Mouse (Mus musculus): Measurements from ENCODE around the gene Mpst. TPM values are rescaled to one million over a fixed set of nuclear protein-coding genes. Genes with fewer than 3 reads are reported as not detected.

Gene Mpst
- total RNA-seq, 2 experiments from 2014 or later = 49.4 to 49.8 TPM

DNA sequence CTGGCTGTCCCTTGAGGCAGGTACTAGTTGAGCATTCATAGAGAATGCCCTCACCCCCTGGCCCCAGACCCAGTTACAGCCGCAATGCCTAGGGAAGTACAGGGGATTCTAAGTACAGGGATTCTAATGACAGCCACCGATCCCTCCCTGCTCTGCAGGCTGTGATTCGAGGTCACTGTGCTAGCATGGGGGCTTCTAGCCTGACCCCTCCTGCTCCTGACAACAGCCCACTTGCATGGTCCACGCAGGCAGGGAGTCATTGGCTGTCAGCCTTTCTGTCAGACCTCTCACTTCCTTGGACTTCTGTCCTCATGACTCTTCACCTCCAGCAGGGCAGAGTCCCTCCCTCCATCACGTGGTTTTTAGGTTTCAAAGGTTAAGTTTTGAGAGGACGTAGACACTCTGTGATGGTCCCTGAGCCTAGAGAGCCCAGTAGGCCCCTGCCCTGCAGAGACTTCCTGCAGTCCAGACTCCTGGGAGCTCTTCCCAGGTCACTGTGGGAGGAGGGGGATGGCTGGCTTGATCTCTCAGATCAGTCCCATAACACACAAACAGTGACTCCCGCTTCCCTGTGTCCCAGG is 25.4 kb downstream of the Mpst start:
- intact Hi-C loops (cut with DNase I; ENCODE audit: low total_unique reads) = no loop called here
- DNase-seq = no peak

DNA sequence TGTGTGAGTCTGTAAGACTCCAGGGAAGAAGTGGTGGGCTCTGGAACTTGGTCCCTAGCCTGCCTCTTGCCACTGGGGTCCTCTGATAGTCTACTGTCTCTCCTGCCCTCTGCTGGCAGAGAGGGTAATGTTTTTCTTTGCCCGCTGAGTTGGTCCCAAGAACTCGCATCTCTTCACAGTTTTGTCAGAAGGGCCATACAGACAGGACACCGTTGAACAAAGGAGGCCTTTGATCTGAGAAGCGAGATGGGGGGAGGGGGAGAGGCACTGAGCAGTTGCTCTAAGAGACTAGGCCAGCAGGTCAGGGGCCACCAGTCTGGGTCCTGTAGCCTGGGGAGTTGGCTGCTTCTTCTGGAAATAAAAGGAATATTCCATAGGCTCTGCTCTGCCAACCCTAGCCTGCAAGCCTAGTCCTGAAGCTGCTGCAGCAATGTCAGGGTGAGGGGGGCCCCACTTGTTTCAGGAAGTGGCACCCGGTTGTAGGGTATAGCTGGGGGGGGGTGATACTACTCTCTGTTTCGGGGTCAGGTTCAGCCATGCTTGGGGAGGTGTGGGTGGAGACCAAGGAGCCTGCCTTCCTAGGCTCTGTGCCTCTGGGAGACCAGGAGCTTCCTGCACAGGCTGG is 28.8 kb downstream of the Mpst start:
- intact Hi-C loops (cut with DNase I; ENCODE audit: low total_unique reads) = no loop called here

DNA sequence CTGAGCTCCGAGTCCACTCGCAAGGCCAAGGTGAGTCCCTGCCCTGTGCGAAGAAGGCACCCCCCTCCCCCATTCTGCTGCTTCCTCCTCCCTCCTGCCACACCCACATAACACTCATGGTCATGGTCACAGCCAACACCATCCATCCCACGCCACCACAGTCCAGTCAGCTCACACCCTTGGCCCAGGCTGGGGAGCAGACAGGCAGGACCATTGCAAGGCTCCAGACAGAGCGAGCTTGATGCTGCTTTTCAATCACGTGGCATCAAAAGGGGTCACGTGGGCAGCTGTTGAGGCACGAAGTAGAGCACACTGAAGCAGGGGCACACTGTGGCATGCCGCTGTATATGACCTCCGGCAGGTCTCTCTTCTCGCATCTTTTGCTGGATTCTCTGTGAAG is 29.5 kb downstream of the Mpst start:
- intact Hi-C loops (cut with DNase I; ENCODE audit: low total_unique reads) = no loop called here
- no peak for DNase-seq

More for the DNA sequence above, 28.8 kb downstream of the Mpst start:
- no peak for DNase-seq

DNA sequence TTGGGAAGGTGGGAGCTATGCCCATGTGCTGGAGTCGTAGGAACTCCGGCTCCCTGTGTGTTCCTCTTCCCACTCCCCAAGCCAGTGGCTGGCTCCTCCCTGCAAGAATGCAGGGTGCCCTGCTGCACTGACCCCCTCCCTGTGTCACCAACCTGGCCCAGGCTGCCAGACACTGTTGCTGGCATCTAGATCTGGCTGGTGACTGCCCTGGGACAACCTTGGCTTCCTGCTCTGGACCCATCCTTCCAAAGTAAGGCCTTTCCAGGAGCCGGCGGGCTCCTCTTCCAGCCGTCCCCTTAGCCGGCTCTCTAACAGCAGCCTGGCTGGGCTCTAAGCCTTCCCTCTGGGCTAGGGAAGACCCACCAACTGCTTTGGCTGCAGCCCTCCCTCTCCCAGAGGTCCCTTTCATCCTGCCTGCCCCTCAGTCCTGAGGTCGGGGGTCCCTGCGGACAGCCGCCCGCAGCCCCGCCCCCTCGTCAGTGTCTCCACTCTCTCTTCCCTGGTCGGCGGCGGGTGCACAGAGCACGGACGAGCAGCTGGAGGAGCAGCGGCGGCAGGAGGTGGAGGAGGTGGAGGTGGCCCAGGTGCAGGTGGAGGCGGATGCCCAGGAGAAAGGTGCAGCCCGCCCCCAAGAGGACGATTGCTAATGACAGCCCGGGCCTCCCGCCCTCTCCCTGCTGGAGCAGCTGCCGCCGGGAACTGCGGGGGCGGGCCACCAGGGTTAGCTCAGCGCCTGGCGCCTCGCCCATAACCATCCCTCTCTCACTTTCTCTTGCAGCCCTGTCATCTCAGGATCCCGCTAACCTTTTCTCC is 30.4 kb downstream of the Mpst start:
- intact Hi-C loops (cut with DNase I; ENCODE audit: low total_unique reads) = no loop called here
- DNase-seq = peak; percentile 93

DNA sequence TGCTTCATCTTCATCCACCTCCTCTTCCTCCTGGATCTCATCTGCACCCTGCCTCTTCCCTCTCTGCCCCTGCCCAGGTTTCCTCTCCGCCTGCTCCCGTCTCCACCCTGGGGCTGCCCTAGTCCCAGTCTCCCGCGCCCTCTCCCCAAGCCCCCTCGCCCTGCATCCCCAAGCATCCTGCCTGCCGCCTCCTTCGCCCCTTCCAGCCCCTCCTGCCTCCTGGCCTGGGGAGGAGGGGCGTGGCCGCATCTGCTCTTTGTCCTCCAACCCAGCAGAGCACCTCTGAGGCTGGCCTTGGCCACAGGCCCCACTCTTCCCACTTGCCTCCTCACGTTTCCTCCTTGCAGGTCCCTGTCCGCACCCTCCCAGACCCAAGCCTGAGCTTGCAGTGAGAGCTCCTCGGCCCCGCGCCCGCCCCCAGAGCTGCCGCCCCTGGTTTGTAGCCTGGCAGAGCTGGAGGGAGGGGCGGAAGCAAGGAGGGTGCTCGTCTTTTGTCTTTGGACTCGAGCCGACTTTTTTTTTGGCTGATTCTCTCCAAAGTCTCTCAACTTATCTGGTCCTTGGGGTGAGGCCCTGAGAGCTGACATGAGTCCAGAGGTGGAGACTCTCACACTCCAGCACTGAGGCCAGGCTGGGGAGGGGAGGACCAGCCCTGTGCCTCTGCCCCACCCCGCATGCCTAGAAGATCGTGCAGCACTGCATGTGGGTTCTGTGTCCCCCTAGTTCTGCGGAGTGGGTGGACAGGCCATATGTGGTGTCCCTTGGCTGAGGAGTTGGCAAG is 31.2 kb downstream of the Mpst start:
- DNase-seq = peak; percentile 65
- intact Hi-C loops (cut with DNase I; ENCODE audit: low total_unique reads) = no loop called here

DNA sequence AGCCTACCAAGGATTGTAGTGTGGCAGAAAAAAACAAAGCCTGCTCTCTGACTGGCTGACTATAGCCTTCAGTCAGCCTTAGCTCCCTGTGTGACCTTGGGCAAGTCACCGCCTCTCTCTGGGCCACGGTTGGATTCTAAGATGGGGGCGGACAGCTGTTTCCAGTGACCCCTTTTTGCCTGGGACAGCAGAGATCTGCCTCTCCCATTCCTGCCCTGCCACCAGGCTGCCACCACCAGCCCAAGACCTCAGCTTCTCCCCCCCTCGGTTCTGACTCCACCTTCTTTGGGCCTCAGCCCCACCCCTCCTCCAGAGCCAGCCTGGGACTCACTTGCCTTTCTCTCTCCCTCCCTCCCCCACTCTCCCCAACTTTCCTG is 31.8 kb downstream of the Mpst start:
- DNase-seq = no peak
- intact Hi-C loops (cut with DNase I; ENCODE audit: low total_unique reads) = no loop called here

DNA sequence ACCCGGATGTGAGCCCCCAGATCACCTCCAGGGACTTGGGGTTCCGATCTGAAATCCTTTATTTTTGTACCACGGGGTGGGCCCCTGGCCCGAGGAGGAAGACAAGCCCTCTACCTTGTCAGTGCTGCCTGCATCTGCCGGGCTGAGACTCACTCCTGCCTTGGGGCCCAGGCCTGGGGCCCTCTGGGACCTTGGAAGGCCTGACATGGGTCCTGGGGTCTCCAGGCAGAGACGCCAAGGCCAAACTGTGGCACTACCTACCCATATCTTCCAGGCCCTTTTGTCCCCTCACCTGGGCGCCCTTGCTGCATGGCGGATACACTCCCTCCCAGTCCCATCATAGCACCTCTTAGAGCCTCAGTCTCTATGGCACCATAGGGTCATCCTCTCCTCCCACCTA is 32.3 kb downstream of the Mpst start:
- intact Hi-C loops (cut with DNase I; ENCODE audit: low total_unique reads) = no loop called here
- DNase-seq = no peak

DNA sequence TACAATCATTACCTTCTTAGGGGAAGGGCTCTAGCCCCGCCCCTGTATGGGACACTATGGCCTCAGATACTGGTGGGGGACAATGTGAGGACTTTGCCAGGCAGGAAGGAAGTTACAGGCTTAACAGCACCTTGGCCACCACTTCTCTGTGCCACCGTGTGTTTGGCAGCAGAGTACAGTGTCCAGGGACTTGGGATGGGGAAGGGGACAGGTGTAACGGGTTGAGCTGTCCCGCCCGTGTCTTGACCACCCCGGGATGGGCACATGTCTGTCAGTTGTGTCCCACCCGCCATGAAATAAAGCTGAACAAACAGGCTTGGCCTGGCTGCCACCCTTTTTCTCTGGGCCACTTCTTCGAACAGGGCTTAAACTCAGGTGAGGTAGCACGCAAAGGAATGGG is 32.8 kb downstream of the Mpst start:
- intact Hi-C loops (cut with DNase I; ENCODE audit: low total_unique reads) = no loop called here

DNA sequence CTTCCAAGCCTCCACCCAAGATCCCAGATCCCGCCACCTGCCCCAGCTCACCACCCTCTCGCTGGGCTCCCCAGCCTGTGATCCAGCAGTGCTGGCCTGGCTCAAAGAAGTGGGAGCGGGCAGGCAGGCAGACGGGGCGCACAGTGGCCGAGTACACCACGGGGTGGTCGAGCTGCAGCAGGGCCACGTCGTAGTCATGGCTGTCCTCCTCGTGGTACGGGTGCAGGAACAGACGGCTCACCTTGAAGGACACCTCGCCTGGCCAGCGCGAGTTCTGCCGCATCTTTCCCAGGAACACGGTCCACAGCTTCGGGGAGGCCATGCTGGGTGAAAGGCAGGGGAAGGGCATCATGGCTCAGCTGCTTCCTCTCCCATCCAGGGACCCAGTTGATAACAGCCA is 36.0 kb downstream of the Mpst start:
- DNase-seq = no peak
- intact Hi-C loops (cut with DNase I; ENCODE audit: low total_unique reads) = no loop called here

More for the DNA sequence above, 32.8 kb downstream of the Mpst start:
- no peak for DNase-seq

DNA sequence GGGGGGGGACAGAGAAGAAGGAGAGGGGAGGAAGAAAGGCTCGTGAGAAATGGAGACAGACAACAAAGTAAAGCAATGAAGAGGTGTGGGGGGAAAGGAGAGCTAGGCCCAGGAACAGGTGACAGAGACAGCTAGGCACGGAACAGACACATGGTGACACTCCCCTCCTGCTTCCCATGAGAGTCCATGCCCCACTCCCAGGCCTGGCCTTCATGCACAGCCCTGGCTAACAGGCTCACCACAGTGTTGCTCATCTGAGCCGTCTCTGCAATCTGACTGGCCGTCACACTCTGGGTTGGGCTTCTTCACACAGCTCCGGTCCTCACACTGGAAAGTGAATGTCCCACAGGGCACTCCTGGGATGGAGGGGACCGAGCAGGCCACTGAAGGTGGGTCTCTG is 37.6 kb downstream of the Mpst start:
- no peak for DNase-seq
- intact Hi-C loops (cut with DNase I; ENCODE audit: low total_unique reads) = no loop called here

DNA sequence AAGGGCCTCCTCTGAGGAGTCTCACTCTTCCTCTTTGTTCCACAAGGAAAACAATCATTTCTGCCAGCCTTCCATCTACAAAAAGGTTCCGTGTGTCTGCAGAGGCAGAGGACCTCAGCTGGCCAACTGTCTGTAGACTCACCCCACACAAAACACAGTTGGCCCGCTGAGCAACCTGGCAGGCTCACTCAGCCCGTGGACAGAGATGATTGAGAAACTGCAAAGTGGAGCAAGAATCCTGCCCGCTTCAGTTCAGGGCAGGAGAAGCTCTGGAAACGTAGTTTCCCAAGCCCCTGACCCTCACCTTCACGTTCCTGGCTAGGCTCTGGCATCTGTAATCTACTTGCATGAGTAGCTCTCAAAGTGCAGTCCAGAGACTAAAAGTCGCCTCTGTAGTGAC is 40.9 kb downstream of the Mpst start:
- DNase-seq = no peak
- intact Hi-C loops (cut with DNase I; ENCODE audit: low total_unique reads) = loop anchor here (5.0 kb wide), 1 partner anchor 85 kb away; the partner anchor contains the start of gene C1qtnf6

DNA sequence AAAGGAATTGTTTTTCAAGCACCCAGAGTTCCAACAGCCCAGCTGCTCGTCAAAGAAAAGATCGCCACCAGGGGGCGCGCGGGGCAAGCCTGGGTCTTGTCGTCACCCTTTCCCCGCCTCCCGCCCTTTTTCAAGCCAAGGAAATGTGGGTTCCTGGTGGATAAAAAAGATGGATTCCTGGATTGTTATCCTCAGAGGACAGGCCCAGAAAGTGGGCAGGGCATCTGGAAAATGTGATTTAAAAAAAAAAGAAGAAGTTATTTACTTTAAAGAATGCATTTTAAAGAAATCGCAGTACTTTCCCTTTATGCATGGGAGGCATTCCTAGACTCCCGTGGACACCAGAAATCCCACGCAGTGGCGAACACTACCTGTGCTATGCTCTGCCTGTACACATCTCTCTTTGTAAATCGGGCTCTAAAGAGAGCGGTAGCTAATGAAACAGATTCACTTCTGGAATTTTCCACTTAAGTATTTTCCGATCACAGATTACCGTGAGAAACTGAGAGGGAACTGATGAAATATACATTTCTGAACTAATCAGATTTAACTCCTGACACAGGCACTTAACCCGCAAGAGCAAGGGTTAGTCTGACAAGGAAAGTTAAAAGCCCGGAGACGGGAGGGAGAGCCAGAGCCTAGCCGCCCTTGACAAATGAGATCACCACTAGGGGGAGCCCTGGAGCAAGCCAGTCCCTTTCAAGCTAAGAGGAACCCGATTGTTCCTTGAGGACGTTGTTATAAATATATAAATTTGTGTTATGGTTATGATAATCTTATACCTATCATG is 41.7 kb downstream of the Mpst start:
- intact Hi-C loops (cut with DNase I; ENCODE audit: low total_unique reads) = loop anchor here (5.0 kb wide), 1 partner anchor 84 kb away; the partner anchor contains the start of gene C1qtnf6
- peak; percentile 96 for DNase-seq

DNA sequence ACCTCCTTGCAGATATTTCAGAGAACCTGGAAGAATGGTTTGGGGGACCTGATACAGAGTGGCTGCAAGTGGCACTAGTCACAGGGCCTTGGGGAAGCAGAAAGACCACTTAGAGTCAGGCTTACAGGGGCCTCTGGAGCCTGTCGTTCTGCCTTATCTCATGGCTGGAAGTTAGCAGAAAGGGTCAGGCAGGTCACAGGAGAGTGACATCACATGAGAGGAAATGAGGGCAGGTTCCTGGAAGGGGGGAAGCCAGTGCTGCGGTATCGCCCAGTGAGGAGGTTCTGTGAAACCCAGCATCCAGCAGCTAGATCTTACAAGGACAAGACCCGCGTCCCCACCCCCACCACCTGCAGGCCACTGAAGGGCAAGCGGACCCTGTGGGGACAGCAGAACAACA is 42.9 kb downstream of the Mpst start:
- intact Hi-C loops (cut with DNase I; ENCODE audit: low total_unique reads) = loop anchor here (5.0 kb wide), 1 partner anchor 83 kb away; the partner anchor contains the start of gene C1qtnf6
- no peak for DNase-seq

DNA sequence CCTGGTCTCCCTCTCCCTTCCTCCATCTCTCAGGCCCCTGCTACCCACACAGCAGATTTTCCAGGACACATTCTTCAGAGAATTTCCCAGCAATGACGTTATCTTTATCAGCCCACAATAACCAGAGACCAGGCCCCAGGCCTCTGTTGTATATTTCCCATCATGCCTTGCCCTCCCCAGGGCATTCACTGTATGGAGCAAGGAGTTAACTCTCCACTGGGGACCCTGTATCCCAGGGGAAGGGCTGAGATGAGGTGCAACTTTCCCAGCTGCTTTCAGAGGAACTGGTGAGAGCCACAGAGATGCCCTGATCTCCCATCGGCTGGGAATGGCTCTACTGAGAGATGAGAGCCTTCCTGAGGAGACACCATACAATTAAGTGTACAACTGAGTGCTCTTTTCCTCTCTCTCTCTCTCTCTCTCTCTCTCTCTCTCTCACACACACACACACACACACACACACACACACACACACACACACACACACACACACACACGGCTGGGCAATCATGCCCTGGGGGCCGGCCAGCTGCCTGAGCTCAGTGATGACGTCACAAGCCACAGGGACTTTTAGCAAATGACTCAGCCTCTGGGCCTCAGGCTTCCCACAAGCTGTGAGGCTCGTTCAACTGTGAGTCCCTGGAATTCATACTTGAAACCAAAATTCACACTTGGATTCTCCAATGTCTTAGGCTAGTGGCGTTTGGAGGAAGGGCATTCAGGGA is 43.6 kb downstream of the Mpst start:
- intact Hi-C loops (cut with DNase I; ENCODE audit: low total_unique reads) = loop anchor here (5.0 kb wide), 1 partner anchor 82 kb away; the partner anchor contains the start of gene C1qtnf6
- peak; percentile 75 for DNase-seq

DNA sequence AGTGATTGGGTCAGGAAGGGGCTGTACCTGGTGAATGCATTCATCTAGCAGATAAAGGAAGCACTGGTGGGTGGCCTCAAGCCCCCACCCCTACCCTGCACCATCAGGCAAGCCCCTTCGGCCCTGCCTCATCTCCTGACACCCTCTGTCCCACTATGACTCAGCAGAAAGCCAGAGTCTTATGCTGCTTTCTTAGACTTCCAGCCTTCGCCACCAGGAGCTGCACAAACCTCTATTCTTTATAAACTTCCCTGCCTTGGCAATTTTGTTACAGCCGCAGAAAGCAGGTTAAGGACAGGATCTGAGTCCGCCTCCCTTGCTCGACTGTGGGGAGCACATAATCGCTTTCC is 44.2 kb downstream of the Mpst start:
- DNase-seq = no peak
- intact Hi-C loops (cut with DNase I; ENCODE audit: low total_unique reads) = no loop called here

DNA sequence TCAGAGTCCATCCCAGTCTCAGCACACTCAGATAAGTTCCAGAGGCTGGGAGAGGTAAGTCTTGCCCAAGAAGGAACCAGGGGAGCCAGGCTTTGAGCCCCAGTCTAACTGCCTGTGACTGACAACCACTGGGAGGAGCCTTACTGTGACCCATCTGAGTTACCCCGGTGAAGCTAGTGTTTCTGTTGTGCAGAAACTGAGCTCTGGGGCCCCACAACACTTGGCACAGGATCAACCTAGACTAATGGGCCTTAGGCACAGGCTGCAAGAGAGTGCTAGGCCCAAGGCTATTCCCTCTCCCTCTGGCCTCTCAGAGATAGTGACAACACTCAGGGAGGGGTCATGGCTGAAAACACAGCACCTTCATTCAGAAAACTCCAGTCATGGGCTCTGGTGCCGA is 45.0 kb downstream of the Mpst start:
- DNase-seq = no peak
- intact Hi-C loops (cut with DNase I; ENCODE audit: low total_unique reads) = no loop called here

DNA sequence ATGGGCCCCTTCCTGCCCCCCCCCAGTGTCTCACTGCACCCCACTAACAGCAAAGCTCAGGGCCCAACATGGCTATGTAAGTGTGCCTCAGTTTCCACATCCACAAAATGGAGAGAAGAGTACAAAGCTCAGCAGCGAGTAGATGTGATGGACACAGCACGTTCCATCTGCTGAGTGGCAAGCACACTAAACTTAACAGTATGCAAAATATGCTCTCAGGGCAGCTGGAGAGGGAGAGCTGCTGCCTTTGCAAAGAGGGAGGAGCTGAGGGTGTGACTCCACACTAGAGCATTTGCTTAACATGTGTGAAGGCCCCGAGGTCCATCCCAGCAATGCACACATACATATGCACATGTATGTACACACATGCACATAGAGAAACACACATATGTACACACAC is 46.7 kb downstream of the Mpst start:
- DNase-seq = no peak
- intact Hi-C loops (cut with DNase I; ENCODE audit: low total_unique reads) = no loop called here

DNA sequence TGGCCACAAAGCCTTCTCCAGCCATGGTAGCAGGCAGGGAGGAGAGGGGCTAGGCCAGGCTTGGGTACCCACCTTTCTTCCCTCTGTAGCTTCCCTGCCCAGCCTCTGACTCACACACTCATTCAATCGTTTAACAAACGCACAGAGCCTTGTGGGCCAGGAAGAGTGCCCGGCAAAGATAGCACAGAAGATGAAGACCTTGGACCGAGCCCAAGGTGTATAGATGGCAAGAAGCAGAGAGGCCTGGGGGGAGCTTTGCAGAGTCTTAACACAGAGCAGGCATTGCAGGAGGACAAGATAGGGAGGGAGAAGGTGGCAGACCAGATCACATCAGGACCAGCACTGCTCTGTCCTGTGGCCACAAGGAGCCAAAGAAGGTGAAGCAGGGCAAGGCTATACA is 49.0 kb downstream of the Mpst start:
- no peak for DNase-seq
- intact Hi-C loops (cut with DNase I; ENCODE audit: low total_unique reads) = no loop called here

DNA sequence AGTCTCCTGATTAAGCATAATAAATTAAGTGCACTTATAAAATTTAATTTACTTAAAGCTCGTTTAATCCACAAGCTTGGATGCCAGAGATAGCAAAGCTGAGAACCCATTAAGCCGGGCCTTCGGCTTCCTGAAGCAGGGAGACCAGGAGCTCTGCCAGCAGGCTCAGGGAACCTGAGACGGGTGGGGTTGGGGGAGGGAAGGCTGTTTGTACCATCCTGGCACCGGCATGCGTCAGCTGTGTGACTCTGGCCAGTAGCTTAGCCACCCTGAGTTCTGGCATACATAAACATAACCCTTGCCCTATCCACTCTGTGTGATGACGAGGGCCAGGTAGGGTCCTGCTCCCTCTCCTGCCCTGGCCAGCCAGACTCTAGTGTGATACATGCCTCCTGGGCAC is 49.8 kb downstream of the Mpst start:
- peak; percentile 68 for DNase-seq
- intact Hi-C loops (cut with DNase I; ENCODE audit: low total_unique reads) = no loop called here
